Mouse (Mus musculus) layer of hippocampus, adult 8-10 months (tissue): ENCODE measurements around the gene Tmem119. TPM values are rescaled to one million over a fixed set of nuclear protein-coding genes. Genes with fewer than 3 reads are reported as not detected.

ENCODE experiments used
- DNase-seq, 2 experiments: peaks; one replicate each; pipeline ENCODE4 v3.0.0; 2022; ENCODE audit warnings: low spot score in 2 of 2
- total RNA-seq, 4 experiments: library from RNA; stranded (reverse); gene quantifications; 2 replicates each; pipeline ENCODE4 v1.2.4; 2022

Tmem119 gene
- total RNA-seq: 10 to 100 TPM; 22.0 to 40.1 (median 31.5) TPM

DNA sequence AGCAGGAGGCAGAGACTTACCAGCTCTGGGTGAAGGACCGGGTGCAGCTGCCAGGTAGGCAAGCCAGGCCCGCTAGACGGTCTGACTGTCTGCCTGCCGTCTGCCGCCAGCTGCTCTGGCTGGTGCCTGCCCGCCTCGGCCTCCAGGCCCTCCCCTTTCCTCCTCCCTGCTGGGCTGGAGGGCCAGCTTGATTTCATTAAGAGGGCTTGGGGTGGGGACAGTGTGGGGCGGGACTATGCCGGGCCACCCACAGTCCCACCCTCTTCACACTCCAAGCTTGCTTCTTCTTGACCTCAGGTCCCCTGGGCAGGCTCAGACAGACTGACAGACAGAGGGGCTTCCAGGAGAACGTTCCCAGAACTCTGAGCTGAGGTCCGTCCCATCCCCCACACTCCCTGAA lies at the start of gene Tmem119:
Gene Tmem119, minus strand, starts transcription at position 237 of the 400 bp plus-strand sequence.
- DNase-seq: no peak

DNA sequence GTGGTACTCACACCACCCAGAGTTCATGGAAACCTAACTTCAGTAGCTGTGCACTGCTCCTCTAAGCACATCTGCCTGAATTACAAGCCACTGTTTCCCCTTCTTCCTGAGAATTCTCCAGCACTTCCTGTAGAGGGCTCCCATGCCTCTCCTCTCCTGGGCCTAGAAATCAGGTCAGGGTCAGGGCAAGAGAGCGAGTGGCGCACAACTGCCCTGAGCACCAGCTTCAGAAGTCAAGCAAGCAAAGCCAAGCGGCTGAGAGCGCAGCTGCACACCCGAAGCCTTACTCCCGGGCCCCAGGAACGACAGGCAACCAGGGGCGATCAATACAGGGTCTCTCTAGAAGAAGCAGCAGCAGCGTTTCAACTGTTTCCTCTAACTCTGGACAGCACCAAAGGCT lies 47.3 kb upstream of the Tmem119 start:
- no peak for DNase-seq

DNA sequence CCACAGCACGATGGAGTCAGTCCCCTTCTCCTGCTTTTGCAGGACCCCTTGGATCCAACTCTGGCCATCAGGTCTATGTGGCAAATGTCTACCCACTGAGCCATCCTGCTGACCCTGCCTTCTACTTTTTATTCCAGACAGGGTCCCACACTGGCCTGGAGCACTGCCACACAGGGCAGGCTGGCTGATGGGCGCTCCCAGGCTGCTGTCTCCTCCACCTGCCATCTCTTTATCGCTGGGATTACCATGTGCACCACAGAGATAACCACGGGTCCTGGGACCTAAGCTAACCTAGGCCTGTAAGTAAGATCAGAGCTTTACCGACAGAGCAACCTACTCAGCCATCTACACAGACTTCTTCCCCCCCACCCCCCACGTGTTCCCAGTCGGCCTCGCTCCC lies 46.3 kb upstream of the Tmem119 start:
- DNase-seq: no peak

DNA sequence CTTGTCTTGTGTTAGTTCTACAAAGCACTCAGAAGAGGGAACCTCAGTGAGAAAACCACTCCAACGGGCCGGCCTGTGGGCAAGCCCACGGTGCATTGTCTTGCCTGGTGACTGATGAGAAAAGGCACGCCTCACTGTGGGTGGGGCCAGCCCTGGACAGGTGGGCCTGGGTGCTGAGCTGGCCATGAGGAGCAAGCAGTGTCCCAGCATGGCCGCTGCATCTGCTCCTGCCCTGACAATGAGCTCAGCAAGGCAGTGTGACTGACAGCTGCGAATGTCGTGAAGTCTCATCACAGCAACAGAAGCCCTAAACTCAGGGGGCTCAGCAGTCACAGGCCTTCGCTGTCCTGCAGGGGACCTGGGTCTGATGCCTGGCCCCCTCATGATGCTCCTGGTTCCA lies 45.3 kb upstream of the Tmem119 start:
- no peak for DNase-seq

DNA sequence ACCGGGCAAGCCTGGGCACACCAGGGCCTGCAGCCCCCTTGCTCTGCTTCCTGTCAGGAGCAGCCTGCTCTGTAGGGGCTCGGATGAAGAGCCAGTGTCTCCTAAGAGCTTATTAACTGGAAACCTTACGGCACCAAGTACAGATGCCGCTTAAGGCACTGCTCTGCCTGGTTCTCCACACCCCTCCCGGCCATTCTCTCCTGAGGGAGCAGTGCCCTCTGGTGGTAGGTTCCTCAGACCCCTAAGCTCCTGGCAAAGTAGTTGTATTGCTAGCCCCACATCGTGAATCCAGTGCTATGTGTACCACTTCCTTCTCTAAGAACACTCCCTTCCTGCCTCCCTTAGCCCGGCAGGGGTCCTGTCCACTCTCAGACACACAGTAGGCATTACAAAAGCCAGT lies 44.4 kb upstream of the Tmem119 start:
- peak in 1 of 2 experiments; percentile 67 for DNase-seq

DNA sequence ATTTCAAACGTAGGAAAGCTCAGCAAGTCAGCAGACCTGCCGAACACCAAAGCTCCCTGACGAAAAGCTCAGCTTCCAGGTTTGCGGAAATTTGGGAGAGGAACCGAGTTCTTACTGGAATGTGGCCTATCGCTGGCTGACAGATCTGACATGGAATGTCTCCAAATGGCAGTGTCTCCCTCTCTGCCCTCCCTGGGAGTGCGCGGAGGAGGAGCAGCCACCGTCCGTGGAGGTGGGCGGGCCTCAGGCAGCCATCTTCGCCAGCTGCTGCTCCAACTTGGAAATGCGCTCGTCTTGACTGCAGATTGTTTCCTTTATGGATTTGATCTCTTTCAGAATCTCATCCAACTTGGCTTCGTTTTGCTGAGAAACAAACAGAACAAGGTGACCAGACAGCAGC lies 43.8 kb upstream of the Tmem119 start:
- no peak for DNase-seq

DNA sequence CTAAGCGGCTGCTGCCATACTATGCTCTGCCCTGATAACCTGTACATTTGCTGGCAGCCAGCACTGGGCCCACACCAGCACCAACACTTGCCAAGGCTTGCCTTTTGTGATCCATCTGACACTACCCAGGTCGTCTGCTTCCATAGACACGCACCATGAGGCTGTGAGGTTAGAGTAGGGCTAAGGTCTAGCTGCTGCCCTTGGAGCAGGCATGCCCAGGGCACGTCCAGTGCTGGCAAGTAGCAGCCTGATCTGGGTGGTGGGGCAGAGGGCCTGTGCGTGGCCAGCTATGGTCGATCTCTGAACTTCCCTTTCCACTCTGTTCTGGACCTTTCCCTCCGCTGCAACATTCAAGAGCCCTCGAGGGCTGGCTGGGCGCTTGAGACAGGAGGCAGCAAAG lies 42.6 kb upstream of the Tmem119 start:
- DNase-seq: no peak

DNA sequence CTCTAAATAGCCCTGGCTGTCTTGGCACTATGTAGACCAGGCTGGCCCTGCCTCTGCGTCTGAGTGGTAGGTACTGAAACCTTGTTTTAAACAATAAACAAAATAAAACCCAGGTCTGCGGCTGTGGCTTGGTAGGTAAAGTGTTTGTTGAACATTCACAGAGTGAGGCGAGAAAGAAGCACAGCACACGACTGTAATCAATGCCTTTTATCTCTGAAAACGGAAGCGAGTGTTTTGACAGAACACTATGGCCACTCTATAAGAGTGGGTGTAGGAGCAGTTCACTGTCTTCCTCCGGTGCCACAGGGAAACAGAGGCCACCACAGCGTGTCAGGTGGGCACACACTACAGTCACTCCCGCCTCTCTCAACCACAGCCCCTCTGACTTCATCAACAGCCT lies 41.9 kb upstream of the Tmem119 start:
- DNase-seq: no peak

DNA sequence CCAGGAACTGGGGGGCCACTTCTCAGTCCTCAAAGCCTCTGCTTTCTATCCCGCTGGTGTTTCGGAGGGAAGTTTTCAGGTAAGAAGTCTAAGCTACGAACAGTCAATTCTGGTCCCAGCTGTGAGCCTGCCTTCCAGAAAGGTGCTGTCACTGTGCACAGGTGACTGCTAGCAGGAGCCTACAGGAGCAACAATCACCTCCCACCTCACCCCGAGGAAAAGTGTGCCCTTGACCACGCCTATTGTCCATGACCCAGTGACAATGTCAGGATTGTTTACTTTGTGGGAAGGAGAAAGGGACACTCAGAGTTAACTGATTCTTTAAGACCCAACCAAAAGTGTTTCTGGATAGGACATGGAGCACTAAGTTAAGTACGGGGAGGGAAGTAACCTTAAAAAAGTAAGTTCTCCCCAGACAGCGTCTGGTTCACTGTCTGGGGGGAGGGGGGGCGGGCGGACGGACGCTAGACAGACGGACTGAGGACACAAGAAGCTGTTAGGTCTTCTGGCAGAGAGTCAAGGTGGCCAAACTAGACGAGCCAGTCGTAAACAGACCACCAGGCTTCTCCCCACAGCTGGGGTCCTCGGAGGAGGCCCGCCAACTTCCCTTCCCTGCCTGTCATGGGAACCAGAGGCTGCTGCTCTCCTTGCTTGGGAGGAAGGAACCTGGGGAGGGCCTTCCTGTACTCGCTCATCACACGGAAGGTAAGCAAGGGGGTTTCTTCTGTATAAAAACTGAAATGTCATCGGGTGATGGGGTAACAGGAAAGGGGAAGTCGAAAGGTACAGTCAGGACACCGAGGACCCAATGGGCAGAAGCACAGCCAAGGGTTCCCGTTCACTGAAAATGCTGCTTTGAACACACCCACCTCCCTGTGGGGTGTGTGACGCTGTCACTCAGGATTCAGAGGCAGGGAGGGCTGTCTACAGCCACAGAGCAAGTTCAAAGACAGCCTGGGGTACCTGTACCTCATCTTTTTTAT lies 41.2 kb upstream of the Tmem119 start:
- no peak for DNase-seq

DNA sequence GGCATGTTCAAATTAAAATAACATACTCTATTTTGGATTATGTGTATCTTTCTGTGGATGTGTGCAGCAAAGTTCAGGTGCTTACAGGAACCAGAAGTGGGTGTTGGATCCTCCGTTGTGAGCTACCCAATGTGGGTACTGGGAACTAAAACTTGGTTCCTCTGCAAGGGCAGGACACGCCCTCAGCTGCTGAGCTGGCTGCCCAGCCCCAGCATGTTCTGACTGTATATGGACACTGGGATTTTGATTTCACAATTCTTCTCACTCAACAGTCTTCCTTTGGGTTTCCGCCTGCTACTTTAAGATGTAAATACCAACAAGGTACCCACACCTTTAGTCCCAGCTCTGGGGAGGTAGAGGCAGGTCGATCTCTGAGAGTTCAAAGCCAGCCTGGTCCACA lies 40.1 kb upstream of the Tmem119 start:
- no peak for DNase-seq

DNA sequence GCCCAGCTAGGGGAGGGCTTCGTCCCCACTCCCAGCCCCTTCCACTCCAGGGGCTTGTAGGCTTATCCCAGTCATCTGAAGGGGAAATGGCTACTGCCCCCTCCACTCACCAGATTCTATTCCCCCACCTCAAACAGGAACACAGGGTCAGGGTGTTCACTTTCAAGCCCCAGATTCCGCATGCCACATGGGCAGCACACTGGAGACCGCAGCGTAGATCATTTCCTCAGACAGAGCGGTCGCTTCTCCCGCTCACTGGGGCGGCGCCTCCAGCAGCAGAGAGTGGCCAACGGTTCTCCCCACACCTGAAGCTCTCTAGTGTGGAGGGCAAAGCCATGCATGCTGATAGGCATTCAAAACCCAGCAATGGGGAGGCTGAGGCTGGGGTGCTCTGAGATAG lies 36.6 kb upstream of the Tmem119 start:
- DNase-seq: no peak

DNA sequence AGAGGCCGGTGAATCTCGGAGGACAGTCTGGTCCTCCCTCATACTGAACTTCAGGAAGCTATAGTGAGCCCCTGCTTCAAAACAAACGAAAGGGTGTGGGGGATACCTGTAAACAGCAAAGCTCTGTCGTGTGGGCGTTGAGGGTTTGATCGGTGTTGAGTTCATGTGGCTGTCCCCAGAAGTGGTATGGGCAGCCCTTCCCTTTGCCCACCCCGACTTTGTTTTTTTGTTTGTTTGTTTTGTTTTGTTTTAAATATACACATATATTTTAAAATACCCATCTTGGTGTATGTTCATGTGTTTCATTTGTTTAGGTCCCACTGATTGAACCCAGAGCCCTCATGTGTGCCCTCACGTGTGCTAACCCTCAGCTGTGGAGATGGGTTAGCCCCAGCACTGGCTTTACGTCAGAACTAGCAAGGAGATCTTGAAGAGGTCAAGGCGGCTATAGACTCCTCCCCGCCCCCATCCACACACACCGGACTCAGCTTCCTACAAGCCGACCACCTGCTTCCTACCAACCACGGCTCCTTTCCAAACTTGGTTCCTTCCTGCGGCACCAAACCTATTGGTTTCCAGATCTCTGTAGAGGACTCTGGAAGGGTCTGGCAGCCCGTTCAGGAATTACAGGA lies 33.1 kb upstream of the Tmem119 start:
- no peak for DNase-seq

DNA sequence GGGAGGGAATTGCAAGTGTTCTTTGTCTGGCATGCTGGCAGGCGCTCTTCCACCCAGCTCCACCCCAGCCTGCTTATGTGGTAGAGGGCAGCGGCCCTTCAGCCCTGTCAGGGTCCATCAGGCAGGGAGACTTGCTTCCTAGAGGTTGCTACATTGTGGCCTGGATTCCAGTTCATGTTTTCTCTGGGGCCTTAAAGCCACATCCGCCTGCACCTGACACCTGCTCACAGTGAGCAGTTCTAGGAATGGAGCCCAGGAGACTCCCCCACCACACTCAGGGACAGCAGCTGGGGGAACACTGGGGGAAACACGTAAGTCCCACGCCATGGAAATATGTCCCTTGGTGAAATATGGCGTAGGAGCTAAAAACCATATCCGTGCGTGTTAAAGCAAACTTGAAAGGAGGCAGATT lies 32.2 kb upstream of the Tmem119 start, which contains the start of gene Selplg:
Gene Selplg, minus strand, starts transcription at position 155 of the 412 bp plus-strand sequence.
- no peak for DNase-seq

DNA sequence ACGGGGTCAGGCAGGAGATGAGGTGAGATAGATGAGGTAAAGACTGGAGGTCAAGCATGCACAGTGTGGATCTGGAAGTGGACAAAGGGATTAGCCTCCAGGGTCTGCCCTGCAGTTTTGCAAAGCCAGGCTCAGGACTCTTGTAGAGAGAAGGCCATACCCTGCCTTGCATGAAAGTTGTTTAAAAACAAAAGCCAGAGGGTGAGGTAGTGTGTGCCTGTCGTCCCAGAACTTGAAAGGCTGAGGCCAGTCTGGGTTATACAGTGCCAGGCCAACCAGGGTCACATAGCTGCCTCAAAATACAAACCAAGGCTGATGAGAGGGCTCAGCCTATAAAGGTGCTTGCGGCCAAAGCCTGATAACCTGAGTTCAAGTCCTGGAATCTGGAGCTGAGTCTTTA lies 31.4 kb upstream of the Tmem119 start:
- DNase-seq: no peak

DNA sequence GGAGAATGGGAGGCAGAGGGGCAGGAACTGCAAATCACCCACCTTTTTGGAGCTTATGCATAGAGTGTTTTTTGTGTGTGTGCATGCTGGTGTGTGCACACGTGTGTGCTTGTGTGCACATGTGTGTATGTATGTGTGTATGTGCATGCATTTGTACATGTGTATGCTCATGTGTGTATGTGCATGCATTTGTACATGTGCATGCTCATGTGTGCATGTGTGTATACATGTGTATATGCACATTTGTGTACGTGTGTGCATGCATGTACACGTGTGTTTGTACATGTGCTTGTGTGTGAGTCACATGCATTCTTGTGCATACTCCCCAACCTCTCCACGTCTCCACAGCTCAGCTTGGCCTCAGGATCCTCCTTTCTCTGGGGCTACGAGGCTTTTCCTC lies 30.5 kb upstream of the Tmem119 start:
- no peak for DNase-seq

DNA sequence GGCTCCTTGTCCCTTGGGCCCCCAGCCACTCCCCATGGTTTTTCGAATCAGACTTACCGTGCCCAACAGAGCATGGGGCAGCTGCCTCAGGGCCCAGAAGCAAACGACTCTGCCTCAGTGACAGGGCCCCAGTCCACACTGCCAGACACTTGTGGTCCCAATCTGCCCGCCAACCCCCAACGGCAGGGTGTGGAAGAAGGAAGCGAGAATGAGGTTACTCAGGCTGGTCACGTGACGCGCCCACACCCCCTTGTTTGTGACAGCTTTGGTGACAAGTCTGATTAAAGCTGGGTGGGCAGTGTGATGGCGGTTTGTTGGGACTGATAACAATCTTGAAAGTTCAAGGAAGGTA lies 30.0 kb upstream of the Tmem119 start:
- no peak for DNase-seq

DNA sequence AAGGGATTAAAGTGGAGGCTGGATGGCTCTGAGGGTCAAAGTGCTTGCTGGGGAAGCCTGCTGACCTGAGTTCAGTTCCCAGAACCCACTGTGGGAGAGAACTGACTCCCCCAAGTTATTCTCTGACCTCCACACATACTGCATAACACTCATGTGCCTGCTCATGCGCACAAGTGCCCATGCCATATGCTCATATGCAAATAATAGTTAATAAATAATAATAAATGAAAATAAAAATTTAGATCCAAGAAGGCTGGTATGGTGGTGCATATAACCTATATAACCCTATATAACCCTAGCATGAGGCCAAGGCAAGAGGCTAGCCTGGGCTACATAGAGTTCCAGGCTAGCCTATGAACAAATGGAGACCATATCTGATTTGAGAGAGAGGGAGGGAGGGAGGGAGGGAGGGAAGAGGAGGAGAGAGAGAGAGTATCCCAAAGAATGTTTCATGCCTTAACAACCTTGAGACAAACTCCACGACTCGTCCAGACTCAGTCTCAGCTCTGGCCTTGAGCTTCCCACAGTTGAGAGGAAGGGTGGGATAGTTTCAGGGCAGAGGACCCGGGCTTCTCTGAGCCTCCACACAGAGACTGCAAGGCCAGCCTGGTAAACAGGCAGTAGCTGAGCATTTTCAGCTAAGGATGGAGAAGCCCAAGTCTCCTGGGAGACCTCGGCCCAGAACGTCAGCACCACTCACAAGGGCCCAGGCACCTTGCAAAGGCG lies 29.4 kb upstream of the Tmem119 start:
- DNase-seq: no peak

DNA sequence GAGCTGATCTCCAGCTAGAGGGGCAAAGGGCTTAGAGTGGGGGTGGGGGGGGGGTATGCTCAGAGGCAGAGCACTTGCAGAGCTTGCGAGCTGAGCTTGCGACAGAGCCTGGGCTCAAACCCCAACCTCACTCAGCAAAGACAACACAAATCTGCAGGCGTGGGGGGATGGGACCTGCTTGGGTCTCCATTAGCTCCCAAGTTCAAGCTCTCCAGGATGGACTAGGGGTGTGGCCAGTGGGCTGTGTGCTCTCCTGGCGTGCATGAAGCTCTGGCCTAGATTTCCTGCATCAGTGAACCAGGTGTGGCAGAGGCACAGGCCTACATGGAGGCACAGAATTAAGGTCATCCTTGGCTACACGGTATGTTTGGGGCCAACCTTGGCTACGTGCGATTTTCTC lies 28.2 kb upstream of the Tmem119 start:
- no peak for DNase-seq

DNA sequence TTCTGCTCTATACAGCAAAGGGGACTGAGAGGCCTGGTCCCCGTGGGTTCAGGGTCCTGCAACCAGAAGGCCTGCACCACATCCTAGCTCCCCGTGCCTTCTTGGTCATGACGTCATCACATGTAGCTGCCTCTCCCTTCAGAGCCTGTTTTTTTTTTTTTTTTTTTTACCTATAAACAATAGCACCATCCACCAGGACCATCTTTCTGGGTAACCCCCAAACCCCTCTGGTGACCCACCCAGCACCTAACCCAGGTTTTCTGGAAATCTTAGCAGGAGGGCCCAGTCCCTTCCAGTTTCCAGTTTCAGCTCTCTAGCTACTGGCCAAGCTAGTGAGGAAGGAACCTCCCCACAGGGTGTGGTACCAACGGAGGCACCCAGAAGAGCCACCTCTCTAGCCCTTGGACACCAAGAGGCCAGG lies 27.7 kb upstream of the Tmem119 start:
- no peak for DNase-seq

DNA sequence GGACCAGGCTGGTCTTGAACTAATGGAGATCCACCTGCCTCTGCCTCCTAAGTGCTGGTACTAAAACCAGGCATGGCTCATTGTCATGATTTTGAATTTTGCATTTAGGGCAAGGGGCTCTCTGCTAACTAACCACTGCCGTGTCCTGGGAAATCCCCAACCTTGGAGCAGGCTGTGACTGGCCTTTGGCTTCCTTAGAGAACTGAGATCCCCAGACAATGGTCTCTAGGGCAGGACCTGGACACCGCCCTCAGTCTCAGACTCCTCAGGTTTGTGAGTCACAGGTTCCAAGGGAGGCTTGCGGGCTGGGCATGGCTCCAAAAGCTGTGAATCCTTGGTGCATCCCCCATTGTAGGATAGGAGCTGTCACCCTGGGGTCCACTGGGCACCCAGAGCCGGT lies 26.3 kb upstream of the Tmem119 start:
- no peak for DNase-seq

DNA sequence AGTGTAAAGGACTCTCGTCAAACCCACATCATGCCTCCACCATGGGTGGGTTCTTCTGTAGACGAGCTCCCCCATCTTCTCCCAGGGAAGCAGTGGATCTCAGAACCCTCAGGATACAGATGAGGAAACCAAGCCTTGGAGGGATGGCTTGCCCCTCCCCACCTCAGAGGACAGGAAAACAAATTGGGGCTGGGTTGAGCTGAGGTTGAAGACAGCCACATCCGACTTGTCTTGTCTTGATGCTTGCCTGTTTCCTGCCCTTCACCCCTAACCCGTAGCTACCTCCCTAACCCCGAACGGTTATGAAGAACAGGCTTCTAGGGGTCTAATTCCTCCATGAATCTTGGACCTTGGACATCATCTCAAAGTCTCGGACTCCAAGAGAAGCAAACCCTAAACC lies 25.2 kb upstream of the Tmem119 start:
- DNase-seq: no peak

DNA sequence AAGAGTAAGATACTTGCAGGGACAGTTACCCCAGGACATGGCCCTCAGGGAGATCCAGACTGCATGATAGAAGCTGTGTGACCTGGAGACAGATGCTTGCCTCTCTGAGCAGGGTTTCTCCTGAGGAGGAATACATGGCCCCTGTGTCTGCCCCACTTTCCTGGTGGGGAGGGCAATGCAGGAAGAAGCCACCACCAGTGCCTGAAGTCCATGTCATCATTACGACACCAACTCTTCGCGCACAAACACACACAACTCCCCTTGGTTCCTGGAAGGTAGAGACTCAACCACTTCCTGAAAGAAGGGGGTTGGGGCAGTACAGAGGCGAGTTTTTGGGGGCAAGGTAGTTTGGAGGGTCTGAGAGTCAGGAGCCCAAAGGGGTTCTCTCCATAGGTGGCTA lies 23.9 kb upstream of the Tmem119 start:
- no peak for DNase-seq
